Mouse (Mus musculus): Measurements from ENCODE around the gene 1700037C18Rik. TPM values are rescaled to one million over a fixed set of nuclear protein-coding genes. Genes with fewer than 3 reads are reported as not detected.

1700037C18Rik gene
- polyA plus RNA-seq (2012; rRNA removed) = 6.1 and 8.4 TPM in 2 replicates

GRCm38 (mm10) chr16:3908537-3909111 lies at the start of gene 1700037C18Rik, which contains the start of gene Cluap1:
Gene 1700037C18Rik, minus strand, starts transcription at chr16:3908689.
Gene Cluap1, plus strand, starts transcription at chr16:3908801.
- DNase-seq (ENCODE audit: low read depth, low spot score) = peak; percentile 81
- WGBS = under 1% methylated on average over 33 of the region's 33 CpGs

GRCm38 (mm10) chr16:3956369-3956768 lies 47.9 kb upstream of the 1700037C18Rik start:
- 51% methylated on average over 6 of the region's 6 CpGs for WGBS
- DNase-seq (ENCODE audit: low read depth, low spot score) = no peak

GRCm38 (mm10) chr16:3951141-3951540 lies 42.7 kb upstream of the 1700037C18Rik start:
- 87% methylated on average over 1 of the region's 1 CpGs for WGBS
- no peak for DNase-seq (ENCODE audit: low read depth, low spot score)

- WGBS = 84% methylated on average over 4 of the region's 4 CpGs
- DNase-seq (ENCODE audit: low read depth, low spot score) = no peak
Measured at GRCm38 (mm10) chr16:3934701-3935100, 26.2 kb upstream of the 1700037C18Rik start.

- 95% methylated on average over 1 of the region's 1 CpGs for WGBS
Measured at GRCm38 (mm10) chr16:3934091-3934490, 25.6 kb upstream of the 1700037C18Rik start.

GRCm38 (mm10) chr16:3933536-3933935 lies 25.0 kb upstream of the 1700037C18Rik start:
- no peak for DNase-seq (ENCODE audit: low read depth, low spot score)
- 92% methylated on average over 6 of the region's 6 CpGs for WGBS

More at GRCm38 (mm10) chr16:3934091-3934490, 25.6 kb upstream of the 1700037C18Rik start:
- no peak for DNase-seq (ENCODE audit: low read depth, low spot score)

- no peak for DNase-seq (ENCODE audit: low read depth, low spot score)
- 80% methylated on average over 7 of the region's 7 CpGs for WGBS
Measured at GRCm38 (mm10) chr16:3929151-3929550, 20.7 kb upstream of the 1700037C18Rik start.

- DNase-seq (ENCODE audit: low read depth, low spot score) = no peak
- 20% methylated on average over 1 of the region's 1 CpGs for WGBS
Measured at GRCm38 (mm10) chr16:3928582-3928981, 20.1 kb upstream of the 1700037C18Rik start.

- WGBS = 83% methylated on average over 4 of the region's 4 CpGs
- DNase-seq (ENCODE audit: low read depth, low spot score) = no peak
Measured at GRCm38 (mm10) chr16:3923966-3924365, 15.5 kb upstream of the 1700037C18Rik start.

- DNase-seq (ENCODE audit: low read depth, low spot score) = no peak
- 94% methylated on average over 3 of the region's 3 CpGs for WGBS
Measured at GRCm38 (mm10) chr16:3923515-3923914, 15.0 kb upstream of the 1700037C18Rik start.

- WGBS = 98% methylated on average over 2 of the region's 2 CpGs
Measured at GRCm38 (mm10) chr16:3920756-3921155, 12.3 kb upstream of the 1700037C18Rik start.

GRCm38 (mm10) chr16:3909118-3909517 lies 629 bp upstream of the 1700037C18Rik start:
- WGBS = 1% methylated on average over 20 of the region's 20 CpGs
- no peak for DNase-seq (ENCODE audit: low read depth, low spot score)

More at GRCm38 (mm10) chr16:3920756-3921155, 12.3 kb upstream of the 1700037C18Rik start:
- DNase-seq (ENCODE audit: low read depth, low spot score) = no peak

GRCm38 (mm10) chr16:3907471-3907870 lies 1.0 kb downstream of the 1700037C18Rik start:
- WGBS = 76% methylated on average over 2 of the region's 2 CpGs
- no peak for DNase-seq (ENCODE audit: low read depth, low spot score)

- WGBS = 55% methylated on average over 1 of the region's 1 CpGs
Measured at GRCm38 (mm10) chr16:3896553-3896952, 11.9 kb downstream of the 1700037C18Rik start.

GRCm38 (mm10) chr16:3896046-3896445 lies 12.4 kb downstream of the 1700037C18Rik start:
- WGBS = 60% methylated on average over 6 of the region's 6 CpGs

More at GRCm38 (mm10) chr16:3896553-3896952, 11.9 kb downstream of the 1700037C18Rik start:
- DNase-seq (ENCODE audit: low read depth, low spot score) = no peak

GRCm38 (mm10) chr16:3895173-3895792 lies 13.2 kb downstream of the 1700037C18Rik start:
- DNase-seq (ENCODE audit: low read depth, low spot score) = peak; percentile 75
- WGBS = 42% methylated on average over 9 of the region's 9 CpGs

More at GRCm38 (mm10) chr16:3896046-3896445, 12.4 kb downstream of the 1700037C18Rik start:
- DNase-seq (ENCODE audit: low read depth, low spot score) = no peak

- no peak for DNase-seq (ENCODE audit: low read depth, low spot score)
- 36% methylated on average over 3 of the region's 3 CpGs for WGBS
Measured at GRCm38 (mm10) chr16:3893739-3894138, 14.8 kb downstream of the 1700037C18Rik start.

- 93% methylated on average over 14 of the region's 14 CpGs for WGBS
- DNase-seq (ENCODE audit: low read depth, low spot score) = no peak
Measured at GRCm38 (mm10) chr16:3891621-3892295, 16.7 kb downstream of the 1700037C18Rik start.

- no peak for DNase-seq (ENCODE audit: low read depth, low spot score)
- 0% methylated on average over 10 of the region's 10 CpGs for WGBS
Measured at GRCm38 (mm10) chr16:3885065-3885670, 23.3 kb downstream of the 1700037C18Rik start.

Measured in large intestine, adult 2 months (tissue).